Mouse (Mus musculus) neural tube, embryonic 14.5 days (tissue): ENCODE data around the gene Myoc. TPM values are rescaled to one million over a fixed set of nuclear protein-coding genes. Genes with fewer than 3 reads are reported as not detected.
"Not testable (repeated sequence)": the region's sequence is repeated elsewhere in the genome, so short reads cannot be mapped to it uniquely, and the experiment has no call there.

Source experiments
- ATAC-seq: fragments of 200-750 bp; cut with Nextera tagmentation; 2 replicates; pipeline ENCODE4 v1.8.0; 2017; ENCODE audit warnings: low read depth, mild to moderate bottlenecking, moderate TSS enrichment, moderate library complexity
- H3K27ac ChIP-seq: fragments of 300-500 bp; sonication (generic); 2 replicates; pipeline ENCODE4 v1.5.1; 2014; ENCODE audit warnings: low read depth, mild to moderate bottlenecking, control low read depth, low read length, moderate library complexity, mixed read lengths
- H3K27me3 ChIP-seq: fragments of 300-500 bp; sonication (generic); 2 replicates; pipeline ENCODE4 v1.6.1; 2014; ENCODE audit warnings: low read length; ENCODE audit not compliant: control insufficient read depth, insufficient read depth
- H3K36me3 ChIP-seq: fragments of 300-500 bp; sonication (generic); 2 replicates; pipeline ENCODE4 v1.6.1; 2014; ENCODE audit warnings: low read length, mixed read lengths; ENCODE audit not compliant: control insufficient read depth, insufficient read depth
- H3K4me1 ChIP-seq: fragments of 300-500 bp; sonication (generic); 2 replicates; pipeline ENCODE4 v1.6.1; 2014; ENCODE audit warnings: low read length; ENCODE audit not compliant: control insufficient read depth, insufficient read depth
- H3K4me2 ChIP-seq: fragments of 300-500 bp; sonication (generic); 2 replicates; pipeline ENCODE4 v1.6.1; 2014; ENCODE audit warnings: mild to moderate bottlenecking, low read depth, low read length, control low read depth
- H3K4me3 ChIP-seq: fragments of 300-500 bp; sonication (generic); 2 replicates; pipeline ENCODE4 v1.5.1; 2014; ENCODE audit warnings: low read depth, low read length, control low read depth, mixed read lengths
- H3K9ac ChIP-seq: fragments of 300-500 bp; sonication (generic); replicated peaks from 2 replicates; pipeline ENCODE4 v1.6.1; 2014; ENCODE audit warnings: low read depth, mild to moderate bottlenecking, control low read depth, low read length, mixed read lengths
- H3K9me3 ChIP-seq: fragments of 300-500 bp; sonication (generic); 2 replicates; pipeline ENCODE4 v1.6.1; 2016; ENCODE audit warnings: low read length; ENCODE audit not compliant: control insufficient read depth
- whole genome bisulfite sequencing: fragments of 180-500 bp; shearing (Covaris S2); extraction: QIAGEN DNeasy Blood & Tissue Kit; methylation state at CpG from one replicate; pipeline ENCODE4 v1.1.7; 2014; 5-methylcytosine and 5-hydroxymethylcytosine counted together
- polyA plus RNA-seq: library from polyadenylated mRNA; unstranded; fragments of >200 nt; fragmentation: Nextera tagmentation; extraction: Ambion mirVana; gene quantifications from 2 replicates; pipeline ENCODE4 v1.2.1, GENCODE M21; 2014

Myoc gene
- polyA plus RNA-seq, 1 experiment from 2014 or later, result not detected

GRCm38 (mm10) chr1:162615511-162615910 is 23.4 kb upstream of the Myoc start:
- H3K4me1 ChIP-seq, result no peaks in the 10 kb centered on the region
- H3K4me3 ChIP-seq, result no peak overlapping the region
- H3K27me3 ChIP-seq, result no peaks in the 10 kb centered on the region
- ATAC-seq, result peak; percentile 93
- no peak overlapping the region for H3K27ac ChIP-seq
- H3K9ac ChIP-seq, result no peak overlapping the region
- H3K36me3 ChIP-seq, result no peaks in the 10 kb centered on the region
- H3K9me3 ChIP-seq, result no peaks in the 10 kb centered on the region
- WGBS, result 78% methylated on average over 1 of the region's 1 CpGs
- H3K4me2 ChIP-seq, result no peak overlapping the region

GRCm38 (mm10) chr1:162620487-162620886 is 18.5 kb upstream of the Myoc start:
- WGBS, result 73% methylated on average over 4 of the region's 4 CpGs
- Histone ChIP-seq H3K4me1 (peaks cover 7% of the 10 kb centered on the region; the same call in 1 of the 2 replicates), H3K9ac (no peak overlapping the region), H3K36me3 (no peaks in the 10 kb centered on the region), H3K4me2 (no peak overlapping the region), H3K27ac (no peak overlapping the region), H3K9me3 (no peaks in the 10 kb centered on the region), H3K4me3 (no peak overlapping the region), H3K27me3 (no peaks in the 10 kb centered on the region)
- no peak for ATAC-seq

- WGBS, result 11% methylated on average over 4 of the region's 4 CpGs
- no peak overlapping the region for H3K4me3 ChIP-seq
- no peak overlapping the region for H3K27ac ChIP-seq
- H3K27me3 ChIP-seq, result no peaks in the 10 kb centered on the region
- H3K4me1 ChIP-seq, result peaks cover 7% of the 10 kb centered on the region; the same call in 1 of the 2 replicates
- H3K36me3 ChIP-seq, result no peaks in the 10 kb centered on the region
- H3K9me3 ChIP-seq, result no peaks in the 10 kb centered on the region
- H3K9ac ChIP-seq, result no peak overlapping the region
- ATAC-seq, result 0 out of 2 replicates have a peak, but pooled peaks have one; percentile 14
- no peak overlapping the region for H3K4me2 ChIP-seq
Measured at GRCm38 (mm10) chr1:162623895-162624294, 15.1 kb upstream of the Myoc start.

GRCm38 (mm10) chr1:162625229-162625628 is 13.7 kb upstream of the Myoc start:
- Histone ChIP-seq H3K9me3 (no peaks in the 10 kb centered on the region), H3K27me3 (no peaks in the 10 kb centered on the region), H3K4me3 (no peak overlapping the region), H3K4me2 (no peak overlapping the region), H3K27ac (no peak overlapping the region), H3K9ac (no peak overlapping the region), H3K4me1 (peaks cover 7% of the 10 kb centered on the region; the same call in 1 of the 2 replicates), H3K36me3 (no peaks in the 10 kb centered on the region)
- ATAC-seq, result no peak
- WGBS, result 54% methylated on average over 7 of the region's 7 CpGs

- H3K4me1 ChIP-seq, H3K27me3 ChIP-seq, H3K4me3 ChIP-seq, H3K27ac ChIP-seq, ATAC-seq, H3K36me3 ChIP-seq, H3K4me2 ChIP-seq, H3K9me3 ChIP-seq, H3K9ac ChIP-seq: not testable (repeated sequence)
- WGBS, result 81% methylated on average over 4 of the region's 4 CpGs
Measured at GRCm38 (mm10) chr1:162627821-162628220, 11.1 kb upstream of the Myoc start.

GRCm38 (mm10) chr1:162628326-162628725 is 10.6 kb upstream of the Myoc start:
- not testable (repeated sequence) for H3K4me2 ChIP-seq

GRCm38 (mm10) chr1:162635291-162635931 is 3.5 kb upstream of the Myoc start:
- H3K4me2 ChIP-seq, ATAC-seq, H3K9ac ChIP-seq, H3K9me3 ChIP-seq, H3K36me3 ChIP-seq, H3K4me3 ChIP-seq, H3K4me1 ChIP-seq, H3K27me3 ChIP-seq, H3K27ac ChIP-seq: not testable (repeated sequence)
- 68% methylated on average over 1 of the region's 1 CpGs for WGBS

More at GRCm38 (mm10) chr1:162628326-162628725, 10.6 kb upstream of the Myoc start:
- H3K27me3 ChIP-seq, ATAC-seq, H3K4me3 ChIP-seq, H3K27ac ChIP-seq, H3K36me3 ChIP-seq, H3K9me3 ChIP-seq, H3K9ac ChIP-seq, H3K4me1 ChIP-seq: not testable (repeated sequence)
- WGBS, result 96% methylated on average over 15 of the region's 15 CpGs

GRCm38 (mm10) chr1:162636516-162636915 is 2.4 kb upstream of the Myoc start:
- H3K27ac ChIP-seq, result no peak overlapping the region
- no peaks in the 10 kb centered on the region for H3K9me3 ChIP-seq
- 60% methylated on average over 3 of the region's 3 CpGs for WGBS
- H3K27me3 ChIP-seq, result no peaks in the 10 kb centered on the region
- no peak overlapping the region for H3K9ac ChIP-seq
- ATAC-seq, result no peak
- no peaks in the 10 kb centered on the region for H3K4me1 ChIP-seq
- no peak overlapping the region for H3K4me3 ChIP-seq
- H3K36me3 ChIP-seq, result no peaks in the 10 kb centered on the region
- no peak overlapping the region for H3K4me2 ChIP-seq

GRCm38 (mm10) chr1:162638535-162638934 is 420 bp upstream of the Myoc start:
- Histone ChIP-seq H3K9me3 (no peaks in the 10 kb centered on the region), H3K4me3 (no peak overlapping the region), H3K4me1 (no peaks in the 10 kb centered on the region), H3K4me2 (no peak overlapping the region), H3K36me3 (no peaks in the 10 kb centered on the region), H3K27ac (no peak overlapping the region), H3K27me3 (no peaks in the 10 kb centered on the region), H3K9ac (no peak overlapping the region)
- no peak for ATAC-seq
- 87% methylated on average over 4 of the region's 4 CpGs for WGBS
